Mouse (Mus musculus): ENCODE data around the gene Atp2b1.

Gene Atp2b1

GRCm38 (mm10) chr10:98913961-98914809, at the start of gene Atp2b1:
TSS of gene Atp2b1 (plus strand) at chr10:98914406.
- DNase-seq = peak; percentile 95 to 97

- no peak for DNase-seq
Measured at GRCm38 (mm10) chr10:98864851-98865250, 49.4 kb upstream of the Atp2b1 start.

DNA sequence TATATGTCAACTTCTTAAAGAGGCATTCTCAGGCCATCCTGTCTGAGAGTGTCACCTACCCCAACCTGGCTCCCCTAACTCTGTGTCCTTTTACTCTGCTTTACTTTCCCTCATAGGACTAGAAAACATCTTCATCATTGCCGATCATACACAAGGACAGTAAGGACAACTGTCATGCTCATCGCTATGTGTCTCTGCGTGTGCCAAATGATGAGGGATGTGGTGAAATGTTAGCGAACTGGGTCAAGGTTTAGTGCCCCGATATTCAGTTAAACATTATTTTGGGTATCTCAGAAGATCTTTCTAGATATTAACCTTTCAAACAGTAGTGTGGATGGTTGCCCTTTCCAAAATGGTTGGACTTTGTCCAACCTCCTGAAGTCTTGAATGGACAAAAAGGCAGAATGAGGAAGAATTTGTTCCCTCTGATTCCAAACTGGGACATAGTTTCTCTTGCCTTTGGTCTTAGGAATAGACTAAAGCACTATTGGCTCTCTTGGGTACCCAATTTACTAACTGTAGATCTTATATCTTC, 47.3 kb upstream of the Atp2b1 start:
- DNase-seq = no peak

DNA sequence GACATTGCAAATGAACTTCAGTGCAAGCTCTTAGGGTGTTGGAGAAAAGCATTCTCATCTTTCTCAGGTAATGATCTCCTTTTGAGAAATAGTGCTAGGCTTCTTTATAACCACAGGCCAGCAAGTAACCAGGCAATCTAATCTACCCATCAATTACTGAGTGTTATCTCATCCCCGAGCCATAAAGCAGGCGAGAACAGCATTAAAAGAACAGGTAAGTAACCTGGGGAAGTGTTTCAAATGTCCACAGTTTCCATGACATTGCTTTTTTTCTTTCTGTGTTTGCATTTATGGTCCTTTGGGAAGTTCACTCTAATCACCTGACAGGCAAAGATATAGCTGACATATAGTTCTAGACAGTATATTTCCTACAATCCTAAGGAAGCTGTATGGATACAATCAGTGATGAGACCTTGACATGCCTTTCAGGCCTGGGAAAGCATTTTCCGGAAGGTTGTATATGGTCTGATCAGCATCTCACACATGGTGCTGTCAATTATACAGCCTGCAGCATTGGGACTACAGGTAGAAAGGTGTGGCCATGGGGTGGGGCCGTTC, 45.8 kb upstream of the Atp2b1 start:
- no peak for DNase-seq

DNA sequence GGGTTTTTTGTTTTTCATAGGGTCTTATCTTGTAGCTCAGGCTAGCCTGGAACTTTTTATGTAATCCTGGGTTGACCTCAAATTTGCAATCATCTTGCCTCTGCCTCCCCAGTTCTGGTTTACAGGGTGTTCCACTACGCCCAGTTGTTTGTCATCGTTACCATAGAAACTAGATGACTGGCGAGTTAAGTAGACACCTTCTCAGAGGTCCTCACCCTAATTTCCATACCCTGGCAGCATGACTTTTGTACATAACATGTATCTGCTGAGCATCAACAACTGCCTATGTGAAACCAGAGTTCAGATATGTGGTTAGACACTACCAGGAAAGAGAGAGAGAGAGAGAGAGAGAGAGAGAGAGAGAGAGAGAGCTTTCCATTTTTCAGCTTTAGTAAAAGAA, 36.4 kb upstream of the Atp2b1 start:
- DNase-seq = no peak

GRCm38 (mm10) chr10:98878636-98879035, 35.6 kb upstream of the Atp2b1 start:
- DNase-seq = no peak

DNA sequence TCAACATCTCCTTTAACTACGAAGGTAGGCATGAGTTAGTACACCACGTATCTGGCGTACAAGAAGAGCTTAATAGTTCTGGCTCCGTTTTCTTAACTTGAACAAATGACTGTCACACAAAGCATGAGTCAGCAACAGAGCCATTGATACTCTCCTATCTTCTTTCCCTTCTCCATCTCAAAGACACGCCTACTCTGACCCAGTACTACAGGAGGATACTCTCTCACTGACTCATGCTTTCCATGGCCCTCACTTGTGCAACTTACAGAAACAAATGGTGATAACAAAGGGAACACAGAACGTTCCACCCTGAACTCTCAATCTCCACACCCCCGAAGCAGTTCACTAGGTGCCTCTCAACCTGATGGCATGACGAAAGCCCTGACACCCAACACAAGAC, 34.1 kb upstream of the Atp2b1 start:
- no peak for DNase-seq

DNA sequence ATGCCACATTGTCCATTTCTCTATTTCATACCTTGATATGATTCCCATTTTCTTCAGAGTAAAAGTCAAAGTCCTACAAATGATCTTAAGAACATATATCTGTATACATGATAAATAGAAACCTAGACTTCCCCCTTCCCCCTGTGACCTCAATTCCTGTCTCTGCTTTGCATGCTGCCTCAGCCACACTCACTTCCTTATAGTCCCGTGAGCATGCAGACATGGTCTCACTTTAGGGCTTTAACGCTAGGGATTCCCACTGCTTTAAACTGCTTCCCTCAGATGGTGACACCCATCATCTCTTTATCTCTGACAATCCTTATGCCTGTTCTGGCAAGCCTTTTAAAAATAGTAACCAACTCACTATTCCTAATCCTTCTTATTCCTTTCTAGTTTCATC, 33.5 kb upstream of the Atp2b1 start:
- DNase-seq = no peak

DNA sequence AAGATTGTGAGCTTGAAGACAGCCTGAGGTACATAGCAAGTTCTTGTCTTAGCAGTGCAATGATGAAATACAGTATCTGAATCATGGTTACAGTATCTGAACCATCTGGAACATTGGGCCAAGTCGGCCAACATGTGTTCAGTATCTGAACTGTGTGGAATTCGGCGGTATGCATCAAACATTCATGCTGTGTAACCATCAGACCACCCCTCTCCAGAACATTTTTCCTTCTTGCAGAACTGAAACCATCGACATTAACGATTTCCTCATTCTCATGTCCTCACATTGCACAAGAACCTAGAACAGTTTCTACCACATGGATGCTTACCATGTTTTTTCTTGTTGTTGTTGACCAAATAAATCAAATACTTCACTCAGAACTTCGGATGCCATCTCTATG, 32.7 kb upstream of the Atp2b1 start:
- DNase-seq = no peak

- DNase-seq = no peak
Measured at GRCm38 (mm10) chr10:98882587-98882986, 31.6 kb upstream of the Atp2b1 start.

GRCm38 (mm10) chr10:98884445-98884844, 29.8 kb upstream of the Atp2b1 start:
- DNase-seq = no peak

DNA sequence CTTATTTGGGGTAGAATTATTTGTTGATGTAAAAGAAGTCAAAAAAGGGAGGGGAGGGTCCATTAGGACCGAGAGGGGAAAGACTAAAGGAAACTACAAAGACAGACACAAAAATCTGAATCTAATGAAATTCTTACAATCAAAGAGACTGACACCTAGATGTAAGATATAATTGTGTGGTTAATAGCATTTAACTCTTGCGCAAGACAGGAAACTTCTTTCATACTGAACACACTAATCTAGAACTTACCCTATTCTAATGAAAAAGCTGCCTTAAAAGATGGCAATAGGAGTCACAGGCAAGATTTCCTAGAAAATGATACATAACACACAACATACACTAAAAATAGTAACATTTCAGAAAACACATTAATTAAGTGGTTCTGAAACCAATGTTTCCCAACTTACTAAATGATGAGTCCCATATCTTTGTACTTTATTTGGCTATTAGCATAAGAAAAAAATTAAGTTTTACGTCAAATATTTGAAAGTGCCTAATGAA, 27.4 kb upstream of the Atp2b1 start:
- no peak for DNase-seq

- no peak for DNase-seq
Measured at GRCm38 (mm10) chr10:98891361-98891760, 22.8 kb upstream of the Atp2b1 start.

GRCm38 (mm10) chr10:98897507-98897906, 16.7 kb upstream of the Atp2b1 start:
- no peak for DNase-seq

GRCm38 (mm10) chr10:98897913-98898748, 16.1 kb upstream of the Atp2b1 start:
- no peak for DNase-seq

DNA sequence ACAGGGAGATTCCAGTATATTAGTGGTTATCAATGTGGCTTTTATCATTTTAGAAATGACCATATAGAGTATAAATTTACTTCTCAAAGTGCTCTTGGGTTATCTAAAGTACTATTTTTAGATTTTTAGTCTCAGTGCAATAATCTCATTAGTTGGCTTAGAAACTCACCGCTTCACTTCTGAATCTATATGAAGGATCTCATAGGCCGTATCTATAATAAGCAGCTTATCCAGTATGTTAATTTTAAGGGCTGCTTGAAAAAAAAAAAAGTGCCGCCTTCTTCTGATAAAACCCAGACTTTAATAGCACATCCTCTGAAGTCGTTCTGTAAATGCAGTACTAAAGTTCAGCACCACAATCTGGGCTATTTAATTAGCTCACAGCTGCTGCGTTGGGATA, 12.7 kb upstream of the Atp2b1 start:
- DNase-seq = no peak

DNA sequence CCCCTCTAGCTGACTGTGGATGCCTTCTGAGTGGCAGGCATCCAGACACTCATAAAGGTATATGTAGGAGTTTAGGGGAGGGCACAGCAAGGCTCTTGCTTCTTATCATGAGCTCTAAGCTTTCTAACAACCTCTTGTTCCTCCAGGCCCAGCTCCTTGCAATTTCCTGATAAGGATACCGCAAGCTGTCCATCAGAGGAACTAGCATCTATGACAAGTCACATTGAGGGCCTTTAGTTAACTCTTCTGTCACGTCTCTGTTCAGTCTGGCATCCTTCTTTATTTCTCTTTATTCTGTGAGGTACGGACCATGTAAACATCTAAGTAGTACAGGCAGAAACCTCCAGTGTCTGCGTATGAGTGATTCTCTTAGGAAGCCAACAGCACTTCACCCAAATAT, 8.2 kb upstream of the Atp2b1 start:
- DNase-seq = no peak

GRCm38 (mm10) chr10:98906941-98907549, 7.2 kb upstream of the Atp2b1 start:
- DNase-seq = no peak

DNA sequence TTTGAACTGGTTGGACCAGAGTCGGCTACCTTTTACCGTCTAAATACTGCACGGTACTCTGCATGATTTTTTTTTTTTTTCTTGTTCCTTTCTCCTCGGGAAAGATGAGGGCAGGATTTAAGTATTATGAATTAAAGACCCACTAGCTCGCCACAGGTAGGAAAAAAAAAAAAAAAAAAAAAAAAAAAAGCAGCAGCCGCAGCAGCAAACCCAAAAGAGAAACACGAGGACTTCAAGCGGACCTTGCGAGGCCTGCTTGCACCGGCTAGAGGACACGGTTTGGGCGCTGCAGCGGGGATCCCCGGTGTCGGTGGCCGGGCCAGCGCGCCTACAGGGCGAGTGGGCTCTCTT, 621 bp upstream of the Atp2b1 start:
- DNase-seq = no peak

- DNase-seq = peak; percentile 92
Measured at GRCm38 (mm10) chr10:98914810-98915241, 620 bp downstream of the Atp2b1 start.

DNA sequence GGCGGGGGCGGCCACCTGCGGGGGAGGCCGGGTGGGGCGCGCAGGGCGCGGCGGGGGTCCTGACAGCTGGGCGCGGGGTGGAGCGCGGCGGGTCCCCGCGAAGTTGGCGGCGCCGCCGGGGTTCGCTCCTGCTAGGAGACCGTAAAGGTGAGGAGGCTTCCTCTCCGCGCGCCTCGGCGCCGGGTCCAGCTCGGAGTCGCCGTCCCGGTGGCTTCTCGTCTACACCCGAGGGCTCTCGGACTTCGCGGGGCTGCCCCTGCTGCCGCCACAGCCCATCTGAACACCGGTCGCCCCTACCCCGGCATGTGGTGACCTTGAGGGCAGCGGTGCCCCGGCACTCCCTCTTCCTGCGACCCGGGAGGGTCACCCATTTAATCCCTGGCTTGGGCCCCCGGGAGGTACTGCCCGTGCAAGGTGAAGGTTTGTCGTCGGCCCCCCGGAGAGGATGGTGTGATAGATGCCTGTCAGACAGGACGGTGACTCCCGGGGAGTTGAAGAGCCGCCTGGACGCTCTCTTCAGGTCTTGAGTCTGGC, 1.3 kb downstream of the Atp2b1 start:
- peak in 1 of 2 experiments; percentile 75 for DNase-seq

GRCm38 (mm10) chr10:98916011-98916780, 2.0 kb downstream of the Atp2b1 start:
- peak; percentile 47 to 48 for DNase-seq
